Mouse (Mus musculus): Measurements from ENCODE around the gene F7. TPM values are rescaled to one million over a fixed set of nuclear protein-coding genes. Genes with fewer than 3 reads are reported as not detected.

The F7 gene
- polyA plus RNA-seq, 1 experiment from 2014 or later: 0.75 TPM

- WGBS: 61% methylated on average over 4 of the region's 4 CpGs
- no peak overlapping the region for H3K4me2 ChIP-seq (ENCODE audit: low read depth, low read length)
- no peaks in the 10 kb centered on the region for H3K27me3 ChIP-seq (ENCODE audit: control insufficient read depth, insufficient read depth, low read depth, low read length)
- H3K4me1 ChIP-seq (replicated peaks; ENCODE audit: control insufficient read depth, insufficient read depth, low read length): no peaks in the 10 kb centered on the region
- no peak for ATAC-seq (ENCODE audit: low read depth)
- peaks cover 10% of the 10 kb centered on the region for H3K36me3 ChIP-seq (ENCODE audit: control insufficient read depth, insufficient read depth, low read length)
- H3K27ac ChIP-seq (ENCODE audit: low read length): no peak overlapping the region
- no peak overlapping the region for H3K4me3 ChIP-seq (ENCODE audit: low read length)
- no peaks in the 10 kb centered on the region for H3K9me3 ChIP-seq (ENCODE audit: control insufficient read depth, low read length)
- no peak overlapping the region for H3K9ac ChIP-seq (ENCODE audit: low read length)
Measured at GRCm38 (mm10) chr8:13010313-13010712, 15.5 kb upstream of the F7 start.

GRCm38 (mm10) chr8:13019560-13019959 lies 6.3 kb upstream of the F7 start:
- no peaks in the 10 kb centered on the region for H3K36me3 ChIP-seq (ENCODE audit: control insufficient read depth, insufficient read depth, low read length)
- WGBS: 47% methylated on average over 4 of the region's 4 CpGs
- H3K9me3 ChIP-seq (ENCODE audit: control insufficient read depth, low read length): no peaks in the 10 kb centered on the region
- no peaks in the 10 kb centered on the region for H3K4me1 ChIP-seq (replicated peaks; ENCODE audit: control insufficient read depth, insufficient read depth, low read length)
- H3K27me3 ChIP-seq (ENCODE audit: control insufficient read depth, insufficient read depth, low read depth, low read length): no peaks in the 10 kb centered on the region
- no peak for ATAC-seq (ENCODE audit: low read depth)
- H3K4me3 ChIP-seq (ENCODE audit: low read length): no peak overlapping the region
- H3K9ac ChIP-seq (ENCODE audit: low read length): no peak overlapping the region
- H3K4me2 ChIP-seq (ENCODE audit: low read depth, low read length): no peak overlapping the region
- no peak overlapping the region for H3K27ac ChIP-seq (ENCODE audit: low read length)

GRCm38 (mm10) chr8:13021830-13022229 lies 4.0 kb upstream of the F7 start:
- ATAC-seq (ENCODE audit: low read depth): no peak
- Histone ChIP-seq H3K27ac (ENCODE audit: low read length) (no peak overlapping the region), H3K27me3 (ENCODE audit: control insufficient read depth, insufficient read depth, low read depth, low read length) (no peaks in the 10 kb centered on the region), H3K36me3 (ENCODE audit: control insufficient read depth, insufficient read depth, low read length) (no peaks in the 10 kb centered on the region), H3K4me3 (ENCODE audit: low read length) (no peak overlapping the region), H3K9ac (ENCODE audit: low read length) (no peak overlapping the region), H3K4me1 (replicated peaks; ENCODE audit: control insufficient read depth, insufficient read depth, low read length) (no peaks in the 10 kb centered on the region), H3K4me2 (ENCODE audit: low read depth, low read length) (no peak overlapping the region), H3K9me3 (ENCODE audit: control insufficient read depth, low read length) (no peaks in the 10 kb centered on the region)
- 93% methylated on average over 8 of the region's 8 CpGs for WGBS

- no peak overlapping the region for H3K27ac ChIP-seq (ENCODE audit: low read length)
- no peaks in the 10 kb centered on the region for H3K36me3 ChIP-seq (ENCODE audit: control insufficient read depth, insufficient read depth, low read length)
- H3K27me3 ChIP-seq (ENCODE audit: control insufficient read depth, insufficient read depth, low read depth, low read length): no peaks in the 10 kb centered on the region
- 81% methylated on average over 5 of the region's 5 CpGs for WGBS
- H3K4me1 ChIP-seq (replicated peaks; ENCODE audit: control insufficient read depth, insufficient read depth, low read length): no peaks in the 10 kb centered on the region
- no peak overlapping the region for H3K4me3 ChIP-seq (ENCODE audit: low read length)
- no peaks in the 10 kb centered on the region for H3K9me3 ChIP-seq (ENCODE audit: control insufficient read depth, low read length)
- ATAC-seq (ENCODE audit: low read depth): no peak
- H3K4me2 ChIP-seq (ENCODE audit: low read depth, low read length): no peak overlapping the region
- no peak overlapping the region for H3K9ac ChIP-seq (ENCODE audit: low read length)
Measured at GRCm38 (mm10) chr8:13027615-13028014, 1.8 kb downstream of the F7 start.

- WGBS: 44% methylated on average over 5 of the region's 5 CpGs
- no peak overlapping the region for H3K9ac ChIP-seq (ENCODE audit: low read length)
- ATAC-seq (ENCODE audit: low read depth): 0 out of 2 replicates have a peak, but pooled peaks have one; percentile 17
- H3K4me2 ChIP-seq (ENCODE audit: low read depth, low read length): no peak overlapping the region
- H3K9me3 ChIP-seq (ENCODE audit: control insufficient read depth, low read length): no peaks in the 10 kb centered on the region
- H3K36me3 ChIP-seq (ENCODE audit: control insufficient read depth, insufficient read depth, low read length): no peaks in the 10 kb centered on the region
- no peak overlapping the region for H3K27ac ChIP-seq (ENCODE audit: low read length)
- H3K27me3 ChIP-seq (ENCODE audit: control insufficient read depth, insufficient read depth, low read depth, low read length): no peaks in the 10 kb centered on the region
- H3K4me3 ChIP-seq (ENCODE audit: low read length): no peak overlapping the region
- H3K4me1 ChIP-seq (replicated peaks; ENCODE audit: control insufficient read depth, insufficient read depth, low read length): no peaks in the 10 kb centered on the region
Measured at GRCm38 (mm10) chr8:13028482-13028881, 2.6 kb downstream of the F7 start.

DNA sequence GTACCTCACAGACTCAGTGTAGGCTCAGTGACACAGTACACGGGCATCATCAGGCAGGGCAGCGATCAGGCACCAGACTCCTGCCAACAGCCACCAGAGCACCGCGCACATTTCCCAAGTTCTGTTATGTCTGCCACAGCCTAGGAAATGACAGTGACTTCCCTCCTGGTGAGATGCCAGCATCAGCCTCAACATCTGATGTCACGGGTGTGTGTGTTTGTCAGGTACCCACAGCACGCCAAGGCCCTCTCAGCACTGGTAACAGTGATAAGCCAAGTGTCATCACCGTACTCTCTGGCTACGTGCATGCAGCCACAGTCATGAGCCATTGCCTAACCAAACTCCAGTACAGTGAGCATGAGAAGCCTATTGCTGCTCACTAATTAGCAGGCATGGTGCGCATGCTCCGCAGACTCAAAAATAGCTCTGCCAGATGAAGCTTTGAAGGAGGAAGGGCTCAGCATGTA lies 10.5 kb downstream of the F7 start:
- no peak for ATAC-seq (ENCODE audit: low read depth)
- Histone ChIP-seq H3K27ac (ENCODE audit: low read length) (no peak overlapping the region), H3K4me3 (ENCODE audit: low read length) (no peak overlapping the region), H3K4me2 (ENCODE audit: low read depth, low read length) (no peak overlapping the region), H3K9ac (ENCODE audit: low read length) (no peak overlapping the region), H3K36me3 (ENCODE audit: control insufficient read depth, insufficient read depth, low read length) (no peaks in the 10 kb centered on the region), H3K9me3 (ENCODE audit: control insufficient read depth, low read length) (no peaks in the 10 kb centered on the region), H3K27me3 (ENCODE audit: control insufficient read depth, insufficient read depth, low read depth, low read length) (no peaks in the 10 kb centered on the region), H3K4me1 (replicated peaks; ENCODE audit: control insufficient read depth, insufficient read depth, low read length) (no peaks in the 10 kb centered on the region)
- WGBS: 73% methylated on average over 10 of the region's 10 CpGs

DNA sequence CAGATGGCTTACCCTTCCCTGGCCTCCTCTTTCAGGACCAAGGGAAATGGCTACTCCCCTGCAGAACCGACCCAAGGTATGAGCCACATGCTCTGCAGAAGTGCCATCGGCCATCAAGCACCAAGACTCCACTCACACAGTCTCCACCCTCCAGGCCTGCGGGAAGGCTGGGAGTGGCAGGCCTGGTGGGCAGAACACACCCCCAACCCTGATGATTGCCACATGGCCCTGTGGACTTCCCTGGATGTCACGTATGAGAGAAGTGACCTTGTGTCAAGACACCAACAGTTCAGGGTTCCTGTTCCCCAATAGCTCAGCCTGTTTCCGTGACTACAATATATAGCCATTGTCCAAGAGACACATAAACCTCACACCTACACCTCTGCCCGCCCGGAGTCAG lies 11.2 kb downstream of the F7 start, which contains the start of gene F10:
TSS of gene F10 (plus strand) at position 294 of the 400 bp plus-strand sequence.
- no peak for ATAC-seq (ENCODE audit: low read depth)
- no peak within 1 kb of the TSS for H3K9ac ChIP-seq (ENCODE audit: low read length)
- H3K4me1 ChIP-seq (replicated peaks; ENCODE audit: control insufficient read depth, insufficient read depth, low read length): no peaks in the 10 kb centered on the region
- H3K4me2 ChIP-seq (ENCODE audit: low read depth, low read length): no peak within 1 kb of the TSS
- no peak within 1 kb of the TSS for H3K4me3 ChIP-seq (ENCODE audit: low read length)
- H3K36me3 ChIP-seq (ENCODE audit: control insufficient read depth, insufficient read depth, low read length): no peaks in the 10 kb centered on the region
- 66% methylated on average over 7 of the region's 7 CpGs for WGBS
- no peaks in the 10 kb centered on the region for H3K27me3 ChIP-seq (ENCODE audit: control insufficient read depth, insufficient read depth, low read depth, low read length)
- no peak within 1 kb of the TSS for H3K27ac ChIP-seq (ENCODE audit: low read length)
- no peaks in the 10 kb centered on the region for H3K9me3 ChIP-seq (ENCODE audit: control insufficient read depth, low read length)

DNA sequence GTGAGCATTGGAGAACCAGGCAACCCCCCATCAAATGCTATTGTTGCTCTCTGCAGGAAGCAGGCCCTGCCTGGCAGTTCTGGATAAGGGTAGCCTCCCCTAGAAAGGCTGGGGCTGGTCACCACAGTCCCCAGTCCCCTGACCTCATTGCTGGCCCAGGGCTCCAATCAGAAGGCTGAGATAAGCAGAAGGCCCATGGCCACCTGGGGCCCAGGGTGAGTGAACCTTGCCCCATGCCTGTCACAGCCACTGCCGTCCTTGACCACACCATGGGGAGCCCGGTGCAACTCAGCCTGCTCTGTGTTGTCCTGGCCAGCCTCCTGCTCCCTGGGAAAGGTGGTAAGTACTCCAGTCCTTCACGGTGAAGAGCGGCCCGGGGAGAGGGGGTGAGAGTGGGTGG lies 11.7 kb downstream of the F7 start:
- no peaks in the 10 kb centered on the region for H3K4me1 ChIP-seq (replicated peaks; ENCODE audit: control insufficient read depth, insufficient read depth, low read length)
- no peak overlapping the region for H3K9ac ChIP-seq (ENCODE audit: low read length)
- H3K27me3 ChIP-seq (ENCODE audit: control insufficient read depth, insufficient read depth, low read depth, low read length): no peaks in the 10 kb centered on the region
- no peak overlapping the region for H3K4me2 ChIP-seq (ENCODE audit: low read depth, low read length)
- H3K36me3 ChIP-seq (ENCODE audit: control insufficient read depth, insufficient read depth, low read length): no peaks in the 10 kb centered on the region
- no peaks in the 10 kb centered on the region for H3K9me3 ChIP-seq (ENCODE audit: control insufficient read depth, low read length)
- ATAC-seq (ENCODE audit: low read depth): 0 out of 2 replicates have a peak, but pooled peaks have one; percentile 26
- 32% methylated on average over 5 of the region's 5 CpGs for WGBS
- H3K4me3 ChIP-seq (ENCODE audit: low read length): no peak overlapping the region
- H3K27ac ChIP-seq (ENCODE audit: low read length): no peak overlapping the region

- ATAC-seq (ENCODE audit: low read depth): no peak
- Histone ChIP-seq H3K27ac (ENCODE audit: low read length) (no peak overlapping the region), H3K9me3 (ENCODE audit: control insufficient read depth, low read length) (no peaks in the 10 kb centered on the region), H3K27me3 (ENCODE audit: control insufficient read depth, insufficient read depth, low read depth, low read length) (no peaks in the 10 kb centered on the region), H3K4me1 (replicated peaks; ENCODE audit: control insufficient read depth, insufficient read depth, low read length) (no peaks in the 10 kb centered on the region), H3K9ac (ENCODE audit: low read length) (no peak overlapping the region), H3K4me3 (ENCODE audit: low read length) (no peak overlapping the region), H3K36me3 (ENCODE audit: control insufficient read depth, insufficient read depth, low read length) (no peaks in the 10 kb centered on the region), H3K4me2 (ENCODE audit: low read depth, low read length) (no peak overlapping the region)
- 65% methylated on average over 6 of the region's 6 CpGs for WGBS
Measured at GRCm38 (mm10) chr8:13039054-13039453, 13.2 kb downstream of the F7 start.

- 78% methylated on average over 4 of the region's 4 CpGs for WGBS
- no peaks in the 10 kb centered on the region for H3K4me1 ChIP-seq (replicated peaks; ENCODE audit: control insufficient read depth, insufficient read depth, low read length)
- no peaks in the 10 kb centered on the region for H3K27me3 ChIP-seq (ENCODE audit: control insufficient read depth, insufficient read depth, low read depth, low read length)
- H3K9me3 ChIP-seq (ENCODE audit: control insufficient read depth, low read length): no peaks in the 10 kb centered on the region
- H3K27ac ChIP-seq (ENCODE audit: low read length): no peak overlapping the region
- no peak overlapping the region for H3K4me3 ChIP-seq (ENCODE audit: low read length)
- H3K4me2 ChIP-seq (ENCODE audit: low read depth, low read length): no peak overlapping the region
- no peak overlapping the region for H3K9ac ChIP-seq (ENCODE audit: low read length)
- no peak for ATAC-seq (ENCODE audit: low read depth)
- H3K36me3 ChIP-seq (ENCODE audit: control insufficient read depth, insufficient read depth, low read length): no peaks in the 10 kb centered on the region
Measured at GRCm38 (mm10) chr8:13041459-13041858, 15.6 kb downstream of the F7 start.

Data from lung, embryonic 16.5 days (tissue).